Mouse (Mus musculus) small intestine, adult 2 months (tissue): Measurements from ENCODE around the gene Sh3pxd2a.

Experiments used
- CTCF ChIP-seq: fragments of 200-500 bp; IDR thresholded peaks from 2 replicates; pipeline ENCODE4 v1.5.1; 2012; ENCODE audit warnings: low read depth, mild to moderate bottlenecking, control low read depth, inconsistent platforms, low read length, moderate library complexity, mixed read lengths; ENCODE audit not compliant: insufficient replicate concordance, insufficient read length; ENCODE audit errors: extremely low read depth
- POLR2A ChIP-seq: fragments of 200-500 bp; IDR thresholded peaks from 2 replicates; pipeline ENCODE4 v1.6.1; 2012; ENCODE audit warnings: low read depth, mild to moderate bottlenecking, control low read depth, inconsistent platforms, low read length, moderate library complexity

GRCm38 (mm10) chr19:47507128-47508121, 43.2 kb upstream of the Sh3pxd2a start:
- TF ChIP-seq CTCF (no peak; the same call in 1 of the 2 replicates), POLR2A (no peak)
